Mouse (Mus musculus) gastrocnemius, adult 2 months (tissue): ENCODE results near the gene Clic1. TPM values are rescaled to one million over a fixed set of nuclear protein-coding genes. Genes with fewer than 3 reads are reported as not detected.
A peak's percentile ranks its signal among the peaks of the same experiment; 100 is the strongest.

Experiments used
- DNase-seq: peaks from one replicate; pipeline ENCODE4 v3.0.0; 2022
- H3K27ac ChIP-seq: fragments of 200-600 bp; 2 replicates; pipeline ENCODE4 v1.8.1; 2022; ENCODE audit warnings: mild to moderate bottlenecking
- H3K4me3 ChIP-seq: fragments of 200-600 bp; 2 replicates; pipeline ENCODE4 v1.8.1; 2022; ENCODE audit warnings: mild to moderate bottlenecking, moderate library complexity
- CTCF ChIP-seq: fragments of 200-600 bp; IDR thresholded peaks from 2 replicates; pipeline ENCODE4 v1.8.1; 2022; ENCODE audit warnings: antibody characterized with exemption, mild to moderate bottlenecking, moderate library complexity
- intact Hi-C: fragments of 180-260 bp; cut with DNase I; formaldehyde crosslinking; loops from one replicate; pipeline ENCODE4 v1.15.1; 2025
- total RNA-seq, 2 experiments: library from RNA; stranded (reverse); gene quantifications; 2 replicates each; pipeline ENCODE4 v1.2.3; 2021

The Clic1 gene
- total RNA-seq, 2 experiments from 2014 or later, result 7.2 to 11.3 TPM

DNA sequence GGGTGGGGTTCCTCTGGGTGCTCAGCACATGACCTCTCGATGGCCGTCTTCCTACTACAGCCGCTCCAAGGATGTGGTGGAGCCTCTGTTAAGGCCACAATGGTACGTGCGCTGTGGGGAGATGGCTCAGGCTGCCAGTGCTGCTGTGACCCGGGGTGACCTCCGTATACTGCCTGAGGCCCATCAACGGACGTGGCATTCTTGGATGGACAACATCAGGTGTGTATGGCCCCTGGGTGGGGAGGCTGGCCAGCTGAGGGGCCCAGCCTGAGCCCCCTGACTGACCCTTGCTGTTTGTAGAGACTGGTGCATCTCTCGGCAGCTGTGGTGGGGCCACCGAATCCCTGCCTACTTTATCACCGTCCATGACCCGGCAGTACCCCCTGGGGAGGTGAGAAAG, 37.3 kb upstream of the Clic1 start:
- intact Hi-C loops, result no loop called here
- Histone ChIP-seq H3K4me3 (no peak overlapping the region), H3K27ac (no peak overlapping the region)
- TF ChIP-seq CTCF, result no peak
- peak; percentile 19 for DNase-seq

DNA sequence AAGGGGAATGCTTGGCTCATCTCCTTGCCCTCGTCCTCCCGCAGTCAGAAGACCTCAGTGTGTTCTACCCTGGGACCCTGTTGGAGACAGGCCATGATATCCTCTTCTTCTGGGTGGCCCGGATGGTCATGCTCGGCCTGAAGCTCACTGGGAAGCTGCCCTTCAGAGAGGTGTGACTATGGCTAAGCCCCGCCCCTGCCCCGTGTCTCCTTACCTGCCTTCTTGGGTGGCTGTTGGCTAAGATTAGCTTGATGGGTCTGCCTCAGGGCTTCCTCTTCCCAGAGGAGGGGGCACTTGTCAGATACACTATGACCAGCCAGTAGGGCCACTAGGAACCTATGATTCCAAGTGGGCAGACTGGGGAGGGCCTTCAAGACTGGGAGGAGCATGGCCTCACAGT, 36.5 kb upstream of the Clic1 start:
- H3K4me3 ChIP-seq, result no peak overlapping the region
- no peak overlapping the region for H3K27ac ChIP-seq
- DNase-seq, result peak; percentile 16
- intact Hi-C loops, result no loop called here
- no peak for TF ChIP-seq CTCF

- Histone ChIP-seq H3K4me3 (no peak overlapping the region), H3K27ac (no peak overlapping the region)
- intact Hi-C loops, result no loop called here
- peak; percentile 25 for DNase-seq
- TF ChIP-seq CTCF, result no peak
Observed at GRCm38 (mm10) chr17:35015296-35015695, 34.5 kb upstream of the Clic1 start.

- no peak for TF ChIP-seq CTCF
- peak within 1 kb of the TSS; percentile 57 for H3K4me3 ChIP-seq
- intact Hi-C loops, result no loop called here
- DNase-seq, result peak; percentile 71
- H3K27ac ChIP-seq, result peak within 1 kb of the TSS; percentile 84
Observed at GRCm38 (mm10) chr17:35016376-35016775, 33.4 kb upstream of the Clic1 start, which contains the start of gene Vwa7. TSS of gene Vwa7 (plus strand) at chr17:35016579.

GRCm38 (mm10) chr17:35016791-35017705, 32.7 kb upstream of the Clic1 start:
- Histone ChIP-seq H3K4me3 (peak overlapping the region; percentile 57), H3K27ac (peak overlapping the region; percentile 84)
- TF ChIP-seq CTCF, result no peak
- intact Hi-C loops, result no loop called here
- peak; percentile 24 for DNase-seq

GRCm38 (mm10) chr17:35017706-35018030, 32.1 kb upstream of the Clic1 start:
- peak; percentile 22 for DNase-seq
- no peak overlapping the region for H3K27ac ChIP-seq
- intact Hi-C loops, result no loop called here
- no peak overlapping the region for H3K4me3 ChIP-seq
- TF ChIP-seq CTCF, result no peak

DNA sequence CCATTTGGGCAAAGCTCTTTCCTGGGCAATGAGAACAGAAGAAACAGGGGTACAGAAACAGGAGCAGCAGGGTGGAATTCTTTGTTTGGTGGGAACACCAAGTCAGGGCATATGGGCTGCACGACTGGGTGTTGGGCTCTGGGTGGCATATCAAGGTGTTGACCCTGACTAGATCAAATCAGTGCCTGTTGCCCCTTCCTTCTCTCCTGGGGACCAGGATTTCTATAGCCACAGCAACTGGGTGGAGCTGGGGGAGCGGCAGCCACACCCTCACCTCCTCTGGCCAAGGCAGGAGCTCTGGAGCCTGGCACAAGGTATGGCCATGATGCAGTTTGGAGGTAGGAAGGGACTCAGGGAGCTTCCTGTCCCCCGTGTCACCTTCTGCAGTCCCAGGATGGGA, 31.6 kb upstream of the Clic1 start:
- H3K27ac ChIP-seq, result no peak overlapping the region

DNA sequence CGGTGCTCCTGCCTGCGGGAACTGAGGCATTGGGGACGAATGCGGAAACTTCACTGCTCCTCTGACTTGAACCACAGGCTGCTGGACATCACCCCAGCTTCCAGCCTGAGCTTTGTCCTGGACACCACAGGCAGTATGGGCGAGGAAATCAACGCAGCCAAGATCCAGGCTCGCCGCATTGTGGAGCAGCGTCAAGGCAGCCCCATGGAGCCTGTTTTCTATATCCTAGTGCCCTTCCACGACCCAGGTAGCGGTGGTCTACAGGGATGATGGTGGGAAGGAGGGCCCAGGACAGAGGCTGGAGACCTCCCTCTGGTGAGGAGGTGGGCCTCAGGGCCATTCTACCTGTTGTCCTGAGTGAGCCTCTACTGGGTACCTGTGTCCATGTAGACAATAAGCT, 29.9 kb upstream of the Clic1 start:
- Histone ChIP-seq H3K4me3 (no peak overlapping the region), H3K27ac (no peak overlapping the region)
- DNase-seq, result no peak
- TF ChIP-seq CTCF, result no peak
- intact Hi-C loops, result loop anchor here (2.0 to 10.0 kb wide), 4 partner anchors 39 to 215 kb away; partner anchors contain the start of genes Abhd16a, Atp6v1g2, Ddah2 and Ly6g6f

More for the DNA sequence above, 31.6 kb upstream of the Clic1 start:
- TF ChIP-seq CTCF, result no peak
- intact Hi-C loops, result no loop called here
- DNase-seq, result no peak
- no peak overlapping the region for H3K4me3 ChIP-seq

DNA sequence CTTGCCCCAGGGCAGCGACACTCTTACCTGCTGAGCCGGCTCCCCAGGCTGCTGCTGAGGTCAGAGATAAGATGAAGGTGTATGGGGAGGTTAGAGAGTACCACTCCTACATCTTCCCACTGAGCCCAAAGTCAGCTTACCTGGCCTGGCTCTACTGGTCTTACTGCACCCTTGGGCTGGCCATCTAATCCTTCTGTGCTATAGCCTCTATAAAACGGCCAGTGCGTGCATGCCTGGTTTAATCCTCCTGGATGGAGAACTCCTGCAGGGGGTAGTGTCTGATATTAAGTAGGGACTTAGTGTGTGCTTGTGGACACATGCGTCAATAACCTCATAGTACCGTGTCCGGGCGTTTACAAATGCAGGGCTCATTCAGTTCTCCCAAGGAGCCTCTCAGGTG, 29.2 kb upstream of the Clic1 start:
- Histone ChIP-seq H3K27ac (no peak overlapping the region), H3K4me3 (no peak overlapping the region)
- no peak for TF ChIP-seq CTCF
- intact Hi-C loops, result loop anchor here (2.0 to 10.0 kb wide), 4 partner anchors 38 to 214 kb away; partner anchors contain the start of genes Abhd16a, Atp6v1g2, Ddah2 and Ly6g6f
- no peak for DNase-seq

GRCm38 (mm10) chr17:35021163-35021808, 28.5 kb upstream of the Clic1 start:
- peak overlapping the region; percentile 46 for H3K4me3 ChIP-seq
- peak overlapping the region; percentile 73 for H3K27ac ChIP-seq
- DNase-seq, result peak; percentile 91
- no peak; the same call in 1 of the 2 replicates for TF ChIP-seq CTCF
- intact Hi-C loops, result loop anchor here (2.0 to 10.0 kb wide), 4 partner anchors 38 to 214 kb away; partner anchors contain the start of genes Abhd16a, Atp6v1g2, Ddah2 and Ly6g6f

- peak overlapping the region; percentile 73 for H3K27ac ChIP-seq
- peak overlapping the region; percentile 46 for H3K4me3 ChIP-seq
- TF ChIP-seq CTCF, result peak; percentile 13; the same call in 1 of the 2 replicates
- intact Hi-C loops, result loop anchor here (2.0 to 10.0 kb wide), 4 partner anchors 37 to 213 kb away; partner anchors contain the start of genes Abhd16a, Atp6v1g2, Ddah2 and Ly6g6f
- DNase-seq, result peak; percentile 12
Observed at GRCm38 (mm10) chr17:35021842-35022477, 27.8 kb upstream of the Clic1 start.

GRCm38 (mm10) chr17:35022541-35023060, 27.2 kb upstream of the Clic1 start:
- Histone ChIP-seq H3K27ac (peak overlapping the region; percentile 73), H3K4me3 (no peak overlapping the region)
- intact Hi-C loops, result loop anchor here (5.0 to 10.0 kb wide), 2 partner anchors 65 to 212 kb away; partner anchors contain the start of genes Abhd16a, Atp6v1g2, Ly6g6f and Nfkbil1
- DNase-seq, result peak; percentile 13
- TF ChIP-seq CTCF, result no peak
